In genomic region chr19:17283317-17283716, GRCm38 (mm10) we compare ENCODE assay signal across 31 mouse cellular contexts.
"Had no signal": no experiment of that assay in that cellular context is flagged by ENCODE, and none has a peak within 500 bp of the region (broad histone marks: within the 10 kb centered on the region; RNA-seq: fewer than 3 reads in every experiment).

No protein-coding gene starts in this region.

- H3K4me1 ChIP-seq: limb, embryonic 10.5 days; limb, embryonic 12.5 days; limb, embryonic 13.5 days; liver, embryonic 13.5 days; liver, embryonic 15.5 days; lung, embryonic 15.5 days; midbrain, embryonic 13.5 days; midbrain, embryonic 15.5 days; neural tube, embryonic 12.5 days; neural tube, embryonic 13.5 days had no signal

- H3K4me3 ChIP-seq: left cerebral cortex, adult 2 months; limb, embryonic 10.5 days; limb, embryonic 12.5 days; limb, embryonic 13.5 days; limb, embryonic 15.5 days; liver, embryonic 13.5 days; liver, embryonic 15.5 days; lung, embryonic 15.5 days; megakaryocyte, embryonic 14.5 days; midbrain, embryonic 10.5 days; midbrain, embryonic 12.5 days; midbrain, embryonic 13.5 days; midbrain, embryonic 15.5 days; myocyte; neural tube, embryonic 12.5 days; neural tube, embryonic 13.5 days had no signal

- H3K36me3 ChIP-seq: limb, embryonic 10.5 days; limb, embryonic 12.5 days; limb, embryonic 13.5 days; limb, embryonic 15.5 days; liver, embryonic 13.5 days; liver, embryonic 15.5 days; lung, embryonic 15.5 days; midbrain, embryonic 10.5 days; midbrain, embryonic 12.5 days; midbrain, embryonic 13.5 days; midbrain, embryonic 15.5 days; neural tube, embryonic 12.5 days; neural tube, embryonic 13.5 days had no signal

- H3K9me3 ChIP-seq: limb, embryonic 10.5 days; limb, embryonic 12.5 days; limb, embryonic 13.5 days; limb, embryonic 15.5 days; liver, embryonic 13.5 days; liver, embryonic 15.5 days; lung, embryonic 15.5 days; megakaryocyte, embryonic 14.5 days; midbrain, embryonic 10.5 days; midbrain, embryonic 12.5 days; midbrain, embryonic 13.5 days; midbrain, embryonic 15.5 days; neural tube, embryonic 12.5 days; neural tube, embryonic 13.5 days had no signal

- ATAC-seq: lung, postnatal 0 days; midbrain, embryonic 13.5 days; midbrain, embryonic 15.5 days; midbrain, embryonic 16.5 days had no signal

- H3K4me2 ChIP-seq: limb, embryonic 12.5 days; limb, embryonic 13.5 days; limb, embryonic 15.5 days; liver, embryonic 13.5 days; liver, embryonic 15.5 days; lung, embryonic 14.5 days; lung, embryonic 15.5 days; midbrain, embryonic 11.5 days; midbrain, embryonic 12.5 days; midbrain, embryonic 13.5 days; midbrain, embryonic 15.5 days; neural tube, embryonic 12.5 days; neural tube, embryonic 13.5 days had no signal

- H3K27me3 ChIP-seq: limb, embryonic 12.5 days; limb, embryonic 13.5 days; limb, embryonic 15.5 days; liver, embryonic 15.5 days; lung, embryonic 15.5 days; midbrain, embryonic 12.5 days; midbrain, embryonic 13.5 days; midbrain, embryonic 15.5 days; neural tube, embryonic 12.5 days; neural tube, embryonic 13.5 days had no signal

- DNase-seq: left cerebral cortex, postnatal 4 days; liver; liver, embryonic 13.5 days; lung, adult 18-20 months; lung, adult 2 months; lung, embryonic 14.5 days; lung, postnatal 10 days; lung, postnatal 14 days; lung, postnatal 36 days; lung, postnatal 4 days; midbrain, embryonic 14.5 days had no signal

- H3K27ac ChIP-seq: left cerebral cortex, adult 2 months; limb, embryonic 10.5 days; limb, embryonic 12.5 days; limb, embryonic 13.5 days; limb, embryonic 15.5 days; liver, embryonic 13.5 days; liver, embryonic 14.5 days; liver, embryonic 15.5 days; lung, embryonic 15.5 days; macrophage; midbrain, embryonic 10.5 days; midbrain, embryonic 12.5 days; midbrain, embryonic 13.5 days; midbrain, embryonic 15.5 days; neural tube, embryonic 12.5 days; neural tube, embryonic 13.5 days had no signal

- H3K9ac ChIP-seq: limb, embryonic 12.5 days; limb, embryonic 13.5 days; limb, embryonic 15.5 days; liver, embryonic 13.5 days; liver, embryonic 14.5 days; liver, embryonic 15.5 days; lung, embryonic 14.5 days; lung, embryonic 15.5 days; midbrain, embryonic 12.5 days; midbrain, embryonic 13.5 days; midbrain, embryonic 15.5 days; neural tube, embryonic 12.5 days; neural tube, embryonic 13.5 days had no signal
